Mouse (Mus musculus) CH12.LX (cell line): Measurements from ENCODE around the gene Arhgef28. TPM values are rescaled to one million over a fixed set of nuclear protein-coding genes. Genes with fewer than 3 reads are reported as not detected.

Source experiments
- DNase-seq: peaks from one replicate; pipeline ENCODE4 v3.0.0-alpha.2; 2013; ENCODE audit errors: extremely low read depth
- H3K27ac ChIP-seq: 2 replicates; pipeline ENCODE4 v1.5.1; 2012; ENCODE audit warnings: low read depth, mild to moderate bottlenecking, control low read depth, moderate library complexity; ENCODE audit not compliant: insufficient read depth
- H3K27me3 ChIP-seq: replicated peaks from 2 replicates; pipeline ENCODE3; 2012; ENCODE audit warnings: inconsistent platforms
- H3K36me3 ChIP-seq, 2 experiments: replicated peaks in 1 of 2; 2 replicates each; pipeline versions ENCODE3 to v1.6.1; 2012; ENCODE audit warnings: inconsistent platforms in 1 of 2, low read length in 1 of 2, mild to moderate bottlenecking in 1 of 2, mixed read lengths in 1 of 2, moderate library complexity in 1 of 2; ENCODE audit not compliant: control insufficient read depth in 1 of 2, insufficient read depth in 1 of 2
- H3K4me1 ChIP-seq, 2 experiments: 2 replicates each; pipeline ENCODE4 v1.6.1; 2012; ENCODE audit warnings: inconsistent platforms in 1 of 2, moderate library complexity in 1 of 2; ENCODE audit not compliant: insufficient read depth in 2 of 2, control insufficient read depth in 1 of 2
- H3K4me2 ChIP-seq: 2 replicates; pipeline ENCODE4 v1.6.1; 2012; ENCODE audit warnings: low read depth, mild to moderate bottlenecking, control low read depth; ENCODE audit not compliant: poor library complexity, insufficient read depth, severe bottlenecking
- H3K4me3 ChIP-seq, 3 experiments: fragments of 150-350 bp in 1 of 3; sonication (generic) in 1 of 3; replicated peaks in 1 of 3; 2 replicates each; pipeline versions ENCODE3 to v1.5.1; 2011 to 2012; ENCODE audit warnings: low read depth in 2 of 3, low read length in 2 of 3, mild to moderate bottlenecking in 2 of 3, moderate library complexity in 2 of 3, control low read depth in 1 of 3, improper control_type of control experiment in 1 of 3, inconsistent platforms in 1 of 3, mixed read lengths in 1 of 3; ENCODE audit not compliant: poor library complexity in 1 of 3
- H3K79me2 ChIP-seq: replicated peaks from 2 replicates; pipeline ENCODE4 v1.6.1; 2012; ENCODE audit warnings: mild to moderate bottlenecking, moderate library complexity; ENCODE audit not compliant: control insufficient read depth, poor library complexity, insufficient read depth, severe bottlenecking; ENCODE audit errors: extremely low read depth
- H3K9ac ChIP-seq: 2 replicates; pipeline ENCODE4 v1.6.1; 2012; ENCODE audit warnings: low read depth, mild to moderate bottlenecking, control low read depth, moderate library complexity; ENCODE audit not compliant: insufficient read depth
- H3K9me3 ChIP-seq: replicated peaks from 2 replicates; pipeline ENCODE3; 2012; ENCODE audit warnings: low read length, inconsistent platforms, mixed read lengths
- BHLHE40 ChIP-seq: IDR thresholded peaks from 2 replicates; pipeline ENCODE4 v1.6.1; 2011; ENCODE audit warnings: mild to moderate bottlenecking, low read depth, low read length, improper control_type of control experiment
- CHD1 ChIP-seq: IDR thresholded peaks from 2 replicates; pipeline ENCODE4 v1.6.1; 2012; ENCODE audit warnings: low read depth, low read length, improper control_type of control experiment, inconsistent platforms
- EP300 ChIP-seq: IDR thresholded peaks from 2 replicates; pipeline ENCODE4 v1.6.1; 2011; ENCODE audit warnings: low read length, improper control_type of control experiment
- ETS1 ChIP-seq: conservative IDR thresholded peaks from 2 replicates; pipeline ENCODE4 v1.6.1; 2012; ENCODE audit warnings: low read depth, mild to moderate bottlenecking, inconsistent platforms, low read length, improper control_type of control experiment, moderate library complexity
- HCFC1 ChIP-seq: IDR thresholded peaks from 2 replicates; pipeline ENCODE4 v1.6.1; 2012; ENCODE audit warnings: low read depth, mild to moderate bottlenecking, inconsistent platforms, low read length, improper control_type of control experiment
- IRF4 ChIP-seq: IDR thresholded peaks from 2 replicates; pipeline ENCODE4 v1.6.1; 2014; ENCODE audit warnings: low read depth, mild to moderate bottlenecking, inconsistent platforms, low read length, improper control_type of control experiment
- JUND ChIP-seq: conservative IDR thresholded peaks from 2 replicates; pipeline ENCODE4 v1.6.1; 2011; ENCODE audit warnings: low read depth, low read length, improper control_type of control experiment
- MEF2A ChIP-seq: IDR thresholded peaks from 2 replicates; pipeline ENCODE4 v1.6.1; 2014; ENCODE audit warnings: low read depth, mild to moderate bottlenecking, inconsistent platforms, low read length, improper control_type of control experiment, borderline replicate concordance
- MYC ChIP-seq: IDR thresholded peaks from 2 replicates; pipeline ENCODE4 v1.6.1; 2011; ENCODE audit warnings: low read depth, mild to moderate bottlenecking, improper control_type of control experiment, low read length
- NRF1 ChIP-seq: IDR thresholded peaks from 2 replicates; pipeline ENCODE4 v1.6.1; 2014; ENCODE audit warnings: low read depth, mild to moderate bottlenecking, inconsistent platforms, low read length, improper control_type of control experiment, moderate library complexity
- PAX5 ChIP-seq: IDR thresholded peaks from 2 replicates; pipeline ENCODE4 v1.6.1; 2012; ENCODE audit warnings: low read length, inconsistent platforms, mixed read lengths
- SIN3A ChIP-seq: IDR thresholded peaks from 2 replicates; pipeline ENCODE4 v1.6.1; 2012; ENCODE audit warnings: low read length, improper control_type of control experiment, inconsistent platforms
- TBP ChIP-seq: conservative IDR thresholded peaks from 2 replicates; pipeline ENCODE4 v1.6.1; 2011; ENCODE audit warnings: low read depth, low read length, improper control_type of control experiment
- TCF12 ChIP-seq: IDR thresholded peaks from 2 replicates; pipeline ENCODE4 v1.6.1; 2014; ENCODE audit warnings: low read depth, mild to moderate bottlenecking, inconsistent platforms, low read length, improper control_type of control experiment
- USF1 ChIP-seq: IDR thresholded peaks from 2 replicates; pipeline ENCODE4 v1.6.1; 2014; ENCODE audit warnings: low read depth, mild to moderate bottlenecking, inconsistent platforms, low read length, improper control_type of control experiment
- ZMIZ1 ChIP-seq: IDR thresholded peaks from 2 replicates; pipeline ENCODE4 v1.6.1; 2012; ENCODE audit warnings: low read depth, mild to moderate bottlenecking, inconsistent platforms, low read length, improper control_type of control experiment
- dilution Hi-C: fragments of 300-500 bp; cut with MboI; formaldehyde crosslinking; loops from 2 replicates; pipeline ENCODE4 v1.14.3; 2020; ENCODE audit warnings: low sequenced_read_pairs; ENCODE audit not compliant: extremely low pct_unique_long_range_greater_than_20kb, extremely low pct_ligation_motif_present
- in situ Hi-C: fragments of 300-500 bp; cut with MboI; formaldehyde crosslinking; loops from 3 replicates; pipeline ENCODE4 v1.14.3; 2019; ENCODE audit warnings: low sequenced_read_pairs, low pct_ligation_motif_present, low pct_unique_long_range_greater_than_20kb, mixed read lengths
- polyA plus RNA-seq: library from polyadenylated mRNA; unstranded; fragments of >175 nt; gene quantifications from 2 replicates; pipeline ENCODE4 v1.2.1, GENCODE M21; 2012; ENCODE audit warnings: low read depth; ENCODE audit not compliant: insufficient read length
- total RNA-seq, 2 experiments: library from RNA; depleted of rRNA; stranded (reverse); fragments of 300-350 nt in 1 of 2; fragments of >200 nt in 1 of 2; gene quantifications; 2 replicates each; pipeline ENCODE4 v1.2.3; 2012 to 2014

The Arhgef28 gene
- total and polyA plus RNA-seq, 3 experiments, result 0.07 to 0.24 (median 0.08) TPM

- TF ChIP-seq IRF4 (no peak), NRF1 (peak; percentile 52), MEF2A (no peak), TBP (0 out of 2 replicates have a peak, but pooled peaks have one; percentile 46)
- TF ChIP-seq, all 38 proteins: peak for 2
- in situ Hi-C loops (no loop called here), dilution Hi-C loops (no loop called here)
- Histone ChIP-seq H3K36me3 (no peaks in the 10 kb centered on the region), H3K9ac (no peak overlapping the region), H3K9me3 (peaks cover 3% of the 10 kb centered on the region), H3K4me3 (no peak overlapping the region), H3K27me3 (peaks cover 15% of the 10 kb centered on the region), H3K79me2 (no peaks in the 10 kb centered on the region), H3K27ac (no peak overlapping the region), H3K4me1 (peaks cover 0 to 16% of the 10 kb centered on the region in 2 experiments; a peak in 3 of 4 replicates), H3K4me2 (no peak overlapping the region)
- no peak for DNase-seq
Measured at GRCm38 (mm10) chr13:98201436-98201835, 4.8 kb downstream of the Arhgef28 start.

- Histone ChIP-seq H3K4me1 (peaks cover 2 to 7% of the 10 kb centered on the region in 2 experiments; a peak in 1 of 4 replicates), H3K4me2 (no peak overlapping the region), H3K27me3 (no peaks in the 10 kb centered on the region), H3K27ac (no peak overlapping the region), H3K9me3 (no peaks in the 10 kb centered on the region), H3K36me3 (no peaks in the 10 kb centered on the region), H3K4me3 (no peak overlapping the region), H3K9ac (no peak overlapping the region), H3K79me2 (no peaks in the 10 kb centered on the region)
- TF ChIP-seq JUND (no peak; the same call in 1 of the 2 replicates), EP300 (peak; percentile 46; the same call in 1 of the 2 replicates), ZMIZ1 (no peak), USF1 (no peak), IRF4 (peak; percentile 38), BHLHE40 (peak; percentile 41), ETS1 (no peak), HCFC1 (no peak), NRF1 (no peak)
- dilution Hi-C loops, result no loop called here
- peak; percentile 21 for DNase-seq
- in situ Hi-C loops, result no loop called here
Measured at GRCm38 (mm10) chr13:98192596-98192995, 13.6 kb downstream of the Arhgef28 start.

GRCm38 (mm10) chr13:98188500-98188899 is 17.7 kb downstream of the Arhgef28 start:
- H3K36me3 ChIP-seq, result no peaks in the 10 kb centered on the region
- H3K9ac ChIP-seq, result no peak overlapping the region
- H3K27me3 ChIP-seq, result no peaks in the 10 kb centered on the region
- H3K27ac ChIP-seq, result no peak overlapping the region
- no peak for DNase-seq
- H3K4me2 ChIP-seq, result no peak overlapping the region
- H3K4me3 ChIP-seq, result no peak overlapping the region
- dilution Hi-C loops (no loop called here), in situ Hi-C loops (no loop called here)
- peaks cover 2 to 14% of the 10 kb centered on the region in 2 experiments; a peak in 2 of 4 replicates for H3K4me1 ChIP-seq
- H3K79me2 ChIP-seq, result no peaks in the 10 kb centered on the region
- H3K9me3 ChIP-seq, result no peaks in the 10 kb centered on the region
- TF ChIP-seq NRF1 (no peak), CHD1 (no peak), SIN3A (no peak), PAX5 (no peak), TCF12 (no peak), MYC (no peak)
